Mouse (Mus musculus): ENCODE measurements at regions not wholly inside any gene's neighbourhood (a gene's known extent, or its start where the extent isn't known, plus 50 kb on each side); places are given as distances from the start of the nearest gene placed in this dataset.

- Histone ChIP-seq H3K36me3 (ENCODE audit: control insufficient read depth, insufficient read depth, low read length) (no peaks in the 10 kb centered on the region), H3K9me3 (replicated peaks; ENCODE audit: control insufficient read depth, low read length, poor library complexity, severe bottlenecking) (no peaks in the 10 kb centered on the region), H3K27me3 (ENCODE audit: control insufficient read depth, insufficient read depth, low read depth, low read length) (no peaks in the 10 kb centered on the region), H3K4me3 (ENCODE audit: low read depth, low read length) (no peak overlapping the region), H3K9ac (ENCODE audit: low read depth, low read length) (no peak overlapping the region), H3K27ac (ENCODE audit: low read length) (no peak overlapping the region), H3K4me1 (ENCODE audit: control insufficient read depth, insufficient read depth, low read length) (no peaks in the 10 kb centered on the region), H3K4me2 (ENCODE audit: low read length) (no peak overlapping the region)
- 62% methylated on average over 2 of the region's 2 CpGs for WGBS
- no peak for ATAC-seq
Measured at GRCm38 (mm10) chr12:44006795-44007194, 203.3 kb downstream of the Dnajb9 start.

- H3K27me3 ChIP-seq (ENCODE audit: control insufficient read depth, insufficient read depth, low read depth, low read length): no peaks in the 10 kb centered on the region
- H3K4me1 ChIP-seq (ENCODE audit: control insufficient read depth, insufficient read depth, low read length): no peaks in the 10 kb centered on the region
- no peak overlapping the region for H3K27ac ChIP-seq (ENCODE audit: low read length)
- H3K4me2 ChIP-seq (ENCODE audit: low read length): no peak overlapping the region
- 89% methylated on average over 1 of the region's 1 CpGs for WGBS
- ATAC-seq: no peak
- no peaks in the 10 kb centered on the region for H3K36me3 ChIP-seq (ENCODE audit: control insufficient read depth, insufficient read depth, low read length)
- H3K4me3 ChIP-seq (ENCODE audit: low read depth, low read length): no peak overlapping the region
- H3K9ac ChIP-seq (ENCODE audit: low read depth, low read length): no peak overlapping the region
- H3K9me3 ChIP-seq (replicated peaks; ENCODE audit: control insufficient read depth, low read length, poor library complexity, severe bottlenecking): no peaks in the 10 kb centered on the region
Measured at GRCm38 (mm10) chr12:43983548-43983947, 226.6 kb downstream of the Dnajb9 start.

GRCm38 (mm10) chr12:43963973-43964372, 246.2 kb downstream of the Dnajb9 start:
- 60% methylated on average over 1 of the region's 1 CpGs for WGBS
- Histone ChIP-seq H3K27me3 (ENCODE audit: control insufficient read depth, insufficient read depth, low read depth, low read length) (no peaks in the 10 kb centered on the region), H3K4me1 (ENCODE audit: control insufficient read depth, insufficient read depth, low read length) (no peaks in the 10 kb centered on the region), H3K27ac (ENCODE audit: low read length) (no peak overlapping the region), H3K36me3 (ENCODE audit: control insufficient read depth, insufficient read depth, low read length) (no peaks in the 10 kb centered on the region), H3K9me3 (replicated peaks; ENCODE audit: control insufficient read depth, low read length, poor library complexity, severe bottlenecking) (no peaks in the 10 kb centered on the region), H3K9ac (ENCODE audit: low read depth, low read length) (no peak overlapping the region), H3K4me3 (ENCODE audit: low read depth, low read length) (no peak overlapping the region), H3K4me2 (ENCODE audit: low read length) (no peak overlapping the region)
- ATAC-seq: no peak

GRCm38 (mm10) chr12:43962551-43963120, 247.5 kb downstream of the Dnajb9 start:
- Histone ChIP-seq H3K27me3 (ENCODE audit: control insufficient read depth, insufficient read depth, low read depth, low read length) (no peaks in the 10 kb centered on the region), H3K36me3 (ENCODE audit: control insufficient read depth, insufficient read depth, low read length) (no peaks in the 10 kb centered on the region), H3K9ac (ENCODE audit: low read depth, low read length) (no peak overlapping the region), H3K4me2 (ENCODE audit: low read length) (no peak overlapping the region), H3K9me3 (replicated peaks; ENCODE audit: control insufficient read depth, low read length, poor library complexity, severe bottlenecking) (no peaks in the 10 kb centered on the region), H3K4me3 (ENCODE audit: low read depth, low read length) (no peak overlapping the region), H3K4me1 (ENCODE audit: control insufficient read depth, insufficient read depth, low read length) (no peaks in the 10 kb centered on the region), H3K27ac (ENCODE audit: low read length) (no peak overlapping the region)
- no peak for ATAC-seq
- 63% methylated on average over 6 of the region's 6 CpGs for WGBS

GRCm38 (mm10) chr12:43924228-43924627, 285.9 kb downstream of the Dnajb9 start:
- Histone ChIP-seq H3K4me2 (ENCODE audit: low read length) (no peak overlapping the region), H3K4me1 (ENCODE audit: control insufficient read depth, insufficient read depth, low read length) (peaks cover 5% of the 10 kb centered on the region; the same call in 1 of the 2 replicates), H3K27me3 (ENCODE audit: control insufficient read depth, insufficient read depth, low read depth, low read length) (no peaks in the 10 kb centered on the region), H3K27ac (ENCODE audit: low read length) (no peak overlapping the region), H3K36me3 (ENCODE audit: control insufficient read depth, insufficient read depth, low read length) (no peaks in the 10 kb centered on the region), H3K4me3 (ENCODE audit: low read depth, low read length) (no peak overlapping the region), H3K9me3 (replicated peaks; ENCODE audit: control insufficient read depth, low read length, poor library complexity, severe bottlenecking) (no peaks in the 10 kb centered on the region), H3K9ac (ENCODE audit: low read depth, low read length) (no peak overlapping the region)
- no peak for ATAC-seq
- WGBS: 25% methylated on average over 5 of the region's 5 CpGs

GRCm38 (mm10) chr12:43920396-43920795, 289.7 kb downstream of the Dnajb9 start:
- Histone ChIP-seq H3K4me3 (ENCODE audit: low read depth, low read length) (no peak overlapping the region), H3K9me3 (replicated peaks; ENCODE audit: control insufficient read depth, low read length, poor library complexity, severe bottlenecking) (no peaks in the 10 kb centered on the region), H3K4me1 (ENCODE audit: control insufficient read depth, insufficient read depth, low read length) (peaks cover 6% of the 10 kb centered on the region; the same call in 1 of the 2 replicates), H3K9ac (ENCODE audit: low read depth, low read length) (no peak overlapping the region), H3K27me3 (ENCODE audit: control insufficient read depth, insufficient read depth, low read depth, low read length) (no peaks in the 10 kb centered on the region), H3K36me3 (ENCODE audit: control insufficient read depth, insufficient read depth, low read length) (no peaks in the 10 kb centered on the region), H3K27ac (ENCODE audit: low read length) (no peak overlapping the region), H3K4me2 (ENCODE audit: low read length) (no peak overlapping the region)
- 59% methylated on average over 4 of the region's 4 CpGs for WGBS
- no peak for ATAC-seq

GRCm38 (mm10) chr12:43919114-43919513, 291.0 kb downstream of the Dnajb9 start:
- no peaks in the 10 kb centered on the region for H3K9me3 ChIP-seq (replicated peaks; ENCODE audit: control insufficient read depth, low read length, poor library complexity, severe bottlenecking)
- no peaks in the 10 kb centered on the region for H3K27me3 ChIP-seq (ENCODE audit: control insufficient read depth, insufficient read depth, low read depth, low read length)
- no peak overlapping the region for H3K4me3 ChIP-seq (ENCODE audit: low read depth, low read length)
- peaks cover 6% of the 10 kb centered on the region; the same call in 1 of the 2 replicates for H3K4me1 ChIP-seq (ENCODE audit: control insufficient read depth, insufficient read depth, low read length)
- no peaks in the 10 kb centered on the region for H3K36me3 ChIP-seq (ENCODE audit: control insufficient read depth, insufficient read depth, low read length)
- ATAC-seq: no peak
- H3K27ac ChIP-seq (ENCODE audit: low read length): 0 out of 2 replicates have a peak overlapping the region, but pooled peaks have one; percentile 13
- WGBS: 66% methylated on average over 3 of the region's 3 CpGs
- no peak overlapping the region for H3K4me2 ChIP-seq (ENCODE audit: low read length)
- H3K9ac ChIP-seq (ENCODE audit: low read depth, low read length): no peak overlapping the region

- no peaks in the 10 kb centered on the region for H3K9me3 ChIP-seq (replicated peaks; ENCODE audit: control insufficient read depth, low read length, poor library complexity, severe bottlenecking)
- H3K4me2 ChIP-seq (ENCODE audit: low read length): no peak overlapping the region
- no peak overlapping the region for H3K4me3 ChIP-seq (ENCODE audit: low read depth, low read length)
- ATAC-seq: no peak
- H3K4me1 ChIP-seq (ENCODE audit: control insufficient read depth, insufficient read depth, low read length): peaks cover 6% of the 10 kb centered on the region; the same call in 1 of the 2 replicates
- H3K27me3 ChIP-seq (ENCODE audit: control insufficient read depth, insufficient read depth, low read depth, low read length): no peaks in the 10 kb centered on the region
- H3K36me3 ChIP-seq (ENCODE audit: control insufficient read depth, insufficient read depth, low read length): no peaks in the 10 kb centered on the region
- no peak overlapping the region for H3K9ac ChIP-seq (ENCODE audit: low read depth, low read length)
- H3K27ac ChIP-seq (ENCODE audit: low read length): no peak overlapping the region
Measured at GRCm38 (mm10) chr12:43916779-43917178, 293.3 kb downstream of the Dnajb9 start.

GRCm38 (mm10) chr12:43899273-43899672, 310.9 kb downstream of the Dnajb9 start:
- Histone ChIP-seq H3K9ac (ENCODE audit: low read depth, low read length) (no peak overlapping the region), H3K36me3 (ENCODE audit: control insufficient read depth, insufficient read depth, low read length) (no peaks in the 10 kb centered on the region), H3K4me3 (ENCODE audit: low read depth, low read length) (no peak overlapping the region), H3K27me3 (ENCODE audit: control insufficient read depth, insufficient read depth, low read depth, low read length) (no peaks in the 10 kb centered on the region), H3K9me3 (replicated peaks; ENCODE audit: control insufficient read depth, low read length, poor library complexity, severe bottlenecking) (no peaks in the 10 kb centered on the region), H3K27ac (ENCODE audit: low read length) (no peak overlapping the region), H3K4me2 (ENCODE audit: low read length) (no peak overlapping the region), H3K4me1 (ENCODE audit: control insufficient read depth, insufficient read depth, low read length) (no peaks in the 10 kb centered on the region)
- no peak for ATAC-seq
- WGBS: 97% methylated on average over 3 of the region's 3 CpGs
